Mouse (Mus musculus) small intestine, adult 2 months (tissue): ENCODE data around the gene Plce1.

ENCODE experiments used
- CTCF ChIP-seq: fragments of 200-500 bp; IDR thresholded peaks from 2 replicates; pipeline ENCODE4 v1.5.1; 2012; ENCODE audit warnings: low read depth, mild to moderate bottlenecking, control low read depth, inconsistent platforms, low read length, moderate library complexity, mixed read lengths; ENCODE audit not compliant: insufficient replicate concordance, insufficient read length; ENCODE audit errors: extremely low read depth
- POLR2A ChIP-seq: fragments of 200-500 bp; IDR thresholded peaks from 2 replicates; pipeline ENCODE4 v1.6.1; 2012; ENCODE audit warnings: low read depth, mild to moderate bottlenecking, control low read depth, inconsistent platforms, low read length, moderate library complexity

DNA sequence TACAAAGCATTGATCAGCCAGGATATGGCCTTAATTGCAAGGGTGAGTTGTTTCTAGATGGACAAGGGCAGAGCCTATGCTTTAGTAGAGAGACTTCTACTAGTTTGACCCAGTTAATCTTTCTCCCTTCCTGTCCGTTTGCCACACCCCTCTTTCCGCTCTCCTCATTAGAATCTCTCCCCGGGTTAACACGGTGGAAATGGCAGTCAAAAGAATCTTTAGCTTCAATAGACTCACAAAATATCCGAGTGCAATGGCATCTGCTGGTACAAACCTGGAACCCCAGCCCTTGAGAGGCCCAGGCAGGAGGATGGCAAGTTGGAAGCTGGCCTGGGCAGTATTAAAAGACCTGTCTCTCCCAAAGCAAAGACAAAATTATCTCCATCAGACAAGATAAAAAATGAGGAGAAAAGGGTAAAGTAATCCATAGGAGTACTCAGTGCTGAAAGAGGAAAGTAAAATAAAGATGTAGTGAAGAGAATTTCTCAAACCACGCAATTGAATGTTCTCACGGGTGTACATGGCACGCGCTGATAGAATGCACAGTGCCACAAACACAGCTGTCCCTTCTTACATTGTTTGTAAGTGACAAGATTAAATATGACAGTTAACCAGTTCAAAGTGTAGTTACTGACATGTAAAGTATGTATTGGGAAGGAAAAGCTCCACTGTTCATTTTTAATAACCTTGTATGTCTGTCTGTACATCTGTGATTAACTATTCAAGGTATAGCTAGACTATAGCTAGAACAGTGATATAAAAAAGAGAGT lies 145.5 kb downstream of the Plce1 start:
- no peak for TF ChIP-seq CTCF
- TF ChIP-seq POLR2A: no peak
